Mouse (Mus musculus) cerebral cortex, adult 2 months (tissue): ENCODE results near the gene Noa1.

ENCODE experiments used
- WGBS: fragments of 180-500 bp; shearing (Covaris S2); methylation state at CpG from one replicate; pipeline ENCODE4 v1.1.7; 2018; 5-methylcytosine and 5-hydroxymethylcytosine counted together

Gene Noa1

GRCm38 (mm10) chr5:77309924-77310772 lies at the start of gene Noa1, which contains the start of gene Polr2b:
Gene Noa1, minus strand, starts transcription at chr5:77310084.
Gene Polr2b, plus strand, starts transcription at chr5:77310147.
- WGBS, result under 1% methylated on average over 85 of the region's 85 CpGs

- 29% methylated on average over 10 of the region's 10 CpGs for WGBS
Measured at GRCm38 (mm10) chr5:77358347-77358746, 48.5 kb upstream of the Noa1 start.

GRCm38 (mm10) chr5:77357405-77358149 lies 47.7 kb upstream of the Noa1 start:
- 29% methylated on average over 22 of the region's 22 CpGs for WGBS

DNA sequence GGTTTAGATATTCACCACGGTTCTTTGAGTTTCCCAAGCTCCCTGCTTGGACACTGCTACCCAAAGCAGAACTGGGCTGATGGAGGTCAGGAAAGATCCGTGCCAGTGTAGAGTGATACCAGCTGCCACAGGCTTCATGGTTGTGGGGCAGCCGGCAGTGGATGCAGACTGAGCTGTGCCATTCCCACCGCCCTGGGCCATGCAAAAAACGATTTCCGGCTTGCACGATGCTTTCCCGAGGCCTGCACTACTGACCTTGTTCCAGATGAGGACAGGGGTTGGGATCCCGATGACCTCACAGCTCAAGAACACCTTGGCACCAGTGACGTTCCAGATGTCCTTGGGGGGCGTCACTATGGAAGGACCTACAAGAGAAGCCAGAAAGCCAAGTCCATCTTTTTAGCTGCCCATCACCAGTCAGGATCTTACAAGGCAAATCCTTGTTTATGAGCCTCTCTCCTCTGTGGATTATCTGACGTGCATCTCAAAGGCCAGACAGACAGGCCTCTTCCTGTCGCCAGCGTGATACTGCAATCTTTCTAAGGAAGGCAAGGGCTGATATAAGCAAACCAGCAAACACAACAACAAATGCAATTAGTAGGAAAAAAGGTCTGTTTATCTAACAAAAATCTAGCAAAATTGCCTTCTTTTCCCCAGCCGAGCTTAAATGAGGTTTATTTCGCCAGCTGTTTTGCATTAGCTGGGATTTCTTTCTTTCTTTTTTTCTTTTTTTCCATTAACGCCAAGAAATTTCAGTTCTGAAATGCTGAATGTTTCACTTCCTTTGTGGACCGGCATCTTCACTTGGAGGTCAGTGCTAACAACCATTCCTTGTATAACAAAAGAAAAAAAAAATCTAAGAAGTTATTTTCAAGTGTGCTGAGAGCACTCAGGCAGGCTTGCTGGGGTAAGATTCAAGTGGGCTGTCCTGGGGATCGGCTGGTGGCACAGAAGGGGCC lies 45.7 kb upstream of the Noa1 start:
- 84% methylated on average over 19 of the region's 19 CpGs for WGBS

DNA sequence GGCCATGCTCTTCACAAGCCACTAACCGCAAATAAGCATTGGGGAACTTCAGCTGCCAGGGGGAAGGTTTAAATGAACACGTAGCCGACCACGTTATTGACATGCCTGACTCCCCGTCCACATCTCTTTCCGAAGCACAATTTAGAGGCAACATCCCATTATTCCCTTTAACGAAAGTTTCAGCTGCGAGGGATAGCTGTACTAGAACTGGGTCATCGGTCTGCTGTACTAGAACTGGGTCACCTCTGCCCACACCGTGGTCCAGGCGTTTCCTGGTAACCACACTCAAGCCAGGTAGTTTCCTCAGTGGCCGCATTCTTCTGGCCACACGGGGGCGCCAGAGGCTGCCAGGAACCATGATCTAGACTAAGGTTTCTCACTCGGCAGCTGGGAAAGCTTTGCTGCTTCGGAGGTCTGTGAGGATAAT lies 44.5 kb upstream of the Noa1 start:
- 6% methylated on average over 16 of the region's 16 CpGs for WGBS

DNA sequence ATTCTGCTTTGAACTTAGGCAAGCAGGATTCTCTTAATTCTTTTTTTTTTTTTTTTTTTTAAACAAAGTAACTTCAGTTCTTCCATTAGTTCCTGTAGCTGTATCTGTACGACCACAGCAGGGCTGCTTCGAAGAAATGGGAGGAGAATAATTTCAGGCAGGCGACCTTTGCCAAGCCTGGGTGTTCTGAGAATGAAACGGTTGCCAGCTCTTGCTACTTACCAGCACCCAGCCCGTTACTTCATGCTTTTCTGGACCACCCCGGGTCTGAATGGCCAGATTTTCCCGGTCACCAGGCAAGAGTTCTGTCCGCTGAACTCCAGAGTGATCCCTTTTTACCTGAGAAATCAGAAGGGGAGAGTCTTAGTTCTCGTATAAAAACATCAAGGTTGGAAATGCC lies 41.8 kb upstream of the Noa1 start:
- WGBS, result 75% methylated on average over 9 of the region's 9 CpGs

GRCm38 (mm10) chr5:77349971-77350658 lies 40.2 kb upstream of the Noa1 start:
- WGBS, result 95% methylated on average over 15 of the region's 15 CpGs

GRCm38 (mm10) chr5:77348901-77349300 lies 39.0 kb upstream of the Noa1 start:
- WGBS, result 97% methylated on average over 8 of the region's 8 CpGs

- WGBS, result 90% methylated on average over 4 of the region's 4 CpGs
Measured at GRCm38 (mm10) chr5:77340033-77340432, 30.1 kb upstream of the Noa1 start.

- WGBS, result 64% methylated on average over 5 of the region's 5 CpGs
Measured at GRCm38 (mm10) chr5:77330154-77330553, 20.3 kb upstream of the Noa1 start.

GRCm38 (mm10) chr5:77324936-77325335 lies 15.1 kb upstream of the Noa1 start:
- 81% methylated on average over 1 of the region's 1 CpGs for WGBS

- WGBS, result 91% methylated on average over 6 of the region's 6 CpGs
Measured at GRCm38 (mm10) chr5:77314986-77315385, 5.1 kb upstream of the Noa1 start.

DNA sequence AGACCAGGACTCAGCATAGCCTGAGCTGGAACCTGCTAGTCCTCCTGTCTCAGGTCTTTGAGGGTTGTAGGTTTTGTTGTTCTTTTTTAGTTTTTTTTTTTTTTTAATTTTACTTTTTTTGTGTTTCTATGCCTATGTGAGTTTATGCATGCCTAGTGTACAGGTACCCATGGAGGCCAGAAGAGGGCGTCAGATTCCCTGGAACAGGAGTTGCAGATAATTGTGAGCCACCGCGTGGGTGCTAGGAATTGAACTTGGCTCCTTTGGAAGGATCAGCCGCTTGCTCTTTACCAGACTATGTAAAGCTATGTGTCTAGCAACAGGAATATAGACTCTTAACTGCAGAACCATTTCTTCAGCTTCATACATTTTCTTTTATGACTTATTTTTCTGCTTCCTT lies 4.3 kb upstream of the Noa1 start:
- over 99% methylated on average over 4 of the region's 4 CpGs for WGBS

GRCm38 (mm10) chr5:77309051-77309906 lies 605 bp downstream of the Noa1 start:
- under 1% methylated on average over 76 of the region's 76 CpGs for WGBS

GRCm38 (mm10) chr5:77307821-77308553 lies 1.9 kb downstream of the Noa1 start:
- 79% methylated on average over 5 of the region's 5 CpGs for WGBS

DNA sequence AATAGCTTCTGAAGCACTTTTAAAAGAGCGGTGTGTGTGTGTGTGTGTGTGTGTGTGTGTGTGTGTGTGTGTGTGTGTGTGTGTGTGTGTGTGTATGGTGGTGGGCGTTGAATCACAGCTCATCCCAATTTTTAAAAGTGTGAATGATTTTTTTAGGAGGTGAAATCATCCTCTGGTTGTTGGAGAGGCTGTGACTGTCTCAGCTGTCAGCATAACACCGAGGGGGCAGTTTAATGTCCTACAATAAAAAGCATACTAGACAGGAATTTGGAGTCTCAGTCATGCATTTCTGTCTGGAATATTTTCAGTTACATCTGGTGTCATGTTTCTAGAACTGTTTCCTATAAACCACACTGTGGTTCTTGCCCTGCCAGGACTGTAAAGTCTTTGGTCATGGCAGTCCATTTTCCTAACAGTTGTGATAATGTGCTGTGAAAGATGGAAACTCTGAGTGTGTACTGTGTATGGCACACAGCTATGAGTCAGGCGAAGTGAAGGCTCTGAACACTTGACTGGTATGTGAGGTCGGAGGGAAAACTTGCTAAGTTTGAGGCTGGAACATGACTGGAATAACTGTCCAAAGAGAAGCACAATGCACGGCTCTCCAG lies 8.5 kb downstream of the Noa1 start:
- 69% methylated on average over 6 of the region's 6 CpGs for WGBS

- 89% methylated on average over 2 of the region's 2 CpGs for WGBS
Measured at GRCm38 (mm10) chr5:77299486-77299885, 10.4 kb downstream of the Noa1 start.

DNA sequence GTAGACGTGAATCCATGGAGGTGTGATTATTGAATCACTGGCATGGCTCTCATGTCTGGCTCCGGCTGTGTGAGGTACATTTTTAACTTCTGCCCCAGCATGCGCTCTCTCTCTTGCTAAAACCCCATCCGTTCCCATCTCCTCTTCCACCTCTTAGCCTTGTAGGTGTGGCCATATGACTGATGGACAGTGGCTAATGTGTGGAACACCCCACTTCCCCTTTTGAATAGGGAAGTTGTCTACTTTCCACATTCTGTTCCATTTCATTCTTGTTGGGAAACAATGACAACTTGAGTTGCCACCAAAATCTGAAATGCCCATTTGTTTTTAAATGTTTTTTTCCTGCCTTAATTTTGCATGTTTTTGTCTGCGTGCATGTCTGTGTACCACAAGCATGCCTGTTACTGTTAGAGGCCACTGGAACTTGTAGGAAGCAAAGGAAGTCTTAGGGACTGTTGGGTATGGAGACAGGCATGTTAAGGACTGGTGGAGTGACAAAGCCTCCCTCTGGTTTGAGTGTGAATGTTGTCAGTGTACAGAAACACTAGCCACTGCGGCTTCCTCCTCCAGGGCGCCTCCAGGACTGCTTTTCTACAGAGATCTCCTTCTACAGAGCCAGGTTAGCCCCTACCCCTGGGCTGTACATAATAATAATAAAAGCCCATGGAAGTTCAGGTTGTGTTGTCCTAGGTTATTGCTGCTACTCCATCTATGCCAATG lies 16.9 kb downstream of the Noa1 start:
- 85% methylated on average over 7 of the region's 7 CpGs for WGBS
